Mouse (Mus musculus) liver, adult 2 months (tissue): ENCODE results near the gene Slc17a3.

Experiments used
- CTCF ChIP-seq: fragments of 200-500 bp; IDR thresholded peaks from 2 replicates; pipeline ENCODE4 v1.5.1; 2011; ENCODE audit warnings: low read depth, low read length, control low read depth
- POLR2A ChIP-seq: fragments of 200-500 bp; IDR thresholded peaks from 2 replicates; pipeline ENCODE4 v1.6.1; 2011; ENCODE audit warnings: low read length, control low read depth; ENCODE audit not compliant: insufficient read depth; ENCODE audit errors: extremely low read depth

GRCm38 (mm10) chr13:23892592-23893268 is 53.5 kb downstream of the Slc17a3 start:
- TF ChIP-seq POLR2A (no peak), CTCF (no peak)
